Mouse (Mus musculus): ENCODE measurements around the gene Maats1.
A peak's percentile ranks its signal among the peaks of the same experiment; 100 is the strongest.

Gene Maats1

DNA sequence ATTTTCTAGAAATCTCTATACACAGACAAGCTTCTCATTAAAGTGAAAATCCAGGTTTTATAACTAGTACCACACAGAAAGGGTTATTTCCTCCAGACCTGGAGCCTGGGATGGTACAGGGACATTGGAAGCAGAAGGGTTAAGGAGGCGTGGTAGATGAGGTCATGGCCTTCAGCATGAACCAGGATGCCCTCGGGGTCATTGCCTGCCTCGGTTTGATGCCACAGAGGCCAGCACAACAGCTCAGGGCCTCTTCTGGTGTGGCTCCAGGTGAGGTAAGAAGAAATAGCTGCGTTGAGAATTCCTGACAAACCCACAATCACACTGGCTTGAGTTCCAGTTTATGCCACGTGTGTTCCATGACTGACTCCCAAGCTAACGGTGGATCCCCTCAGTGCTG lies 53.1 kb downstream of the Maats1 start:
- no peak for DNase-seq

DNA sequence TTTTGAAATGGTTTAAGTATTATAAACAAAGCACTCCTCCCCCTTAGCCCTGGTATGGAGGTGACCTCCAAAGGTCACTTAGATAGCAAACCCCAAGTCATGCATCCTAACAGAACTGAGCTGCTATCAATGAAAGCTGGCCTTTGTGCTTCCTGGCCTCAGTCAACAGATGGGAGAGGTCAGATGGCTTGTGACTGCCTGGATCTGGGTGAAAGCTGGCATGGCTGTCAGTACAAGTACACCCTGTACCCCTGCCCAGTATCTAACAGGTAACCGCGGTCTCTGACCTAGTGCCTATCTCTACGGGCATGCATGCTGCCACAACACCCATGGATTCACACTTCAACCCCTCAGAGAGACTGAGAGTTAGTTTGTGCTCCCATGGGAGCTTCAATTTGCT lies 54.2 kb downstream of the Maats1 start:
- no peak for DNase-seq

DNA sequence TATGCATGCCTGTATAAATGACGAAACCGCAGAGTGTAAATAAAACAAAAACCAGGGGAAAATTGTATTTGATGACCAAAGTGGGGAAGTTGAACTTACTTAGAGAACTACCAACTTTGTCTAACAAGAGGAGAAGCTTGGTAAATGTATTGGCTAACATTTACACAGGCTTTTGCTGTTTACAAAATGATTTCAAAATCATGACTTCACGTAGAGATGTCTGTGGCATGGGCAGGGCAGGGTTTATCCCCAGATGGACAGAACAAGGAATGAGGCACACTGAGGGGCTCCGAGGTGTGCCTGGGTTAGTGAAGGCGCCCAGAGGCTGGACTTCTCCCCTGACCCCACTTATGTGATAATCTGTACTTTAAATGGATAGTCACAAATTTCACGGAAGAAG lies 54.6 kb downstream of the Maats1 start:
- DNase-seq: no peak

DNA sequence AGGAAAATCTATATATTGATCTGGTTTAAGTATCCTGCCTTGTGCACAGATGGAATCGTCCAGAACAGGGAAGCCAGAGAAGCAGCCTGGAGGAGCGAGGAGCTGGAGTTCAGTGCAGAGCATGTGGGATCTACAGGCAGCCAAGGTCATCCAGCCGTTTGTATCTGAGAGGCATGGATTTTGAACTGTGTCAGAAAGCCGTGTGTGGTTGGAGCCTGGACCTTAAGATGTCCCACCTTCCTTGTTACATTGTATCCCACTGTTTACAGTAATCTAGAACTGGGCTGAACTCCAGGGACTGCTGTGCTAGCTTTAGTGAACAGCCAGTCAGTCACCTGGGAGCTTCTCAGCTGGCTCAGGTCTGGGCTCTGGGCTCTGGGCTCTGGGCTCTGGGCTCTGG lies 55.4 kb downstream of the Maats1 start:
- DNase-seq: no peak

DNA sequence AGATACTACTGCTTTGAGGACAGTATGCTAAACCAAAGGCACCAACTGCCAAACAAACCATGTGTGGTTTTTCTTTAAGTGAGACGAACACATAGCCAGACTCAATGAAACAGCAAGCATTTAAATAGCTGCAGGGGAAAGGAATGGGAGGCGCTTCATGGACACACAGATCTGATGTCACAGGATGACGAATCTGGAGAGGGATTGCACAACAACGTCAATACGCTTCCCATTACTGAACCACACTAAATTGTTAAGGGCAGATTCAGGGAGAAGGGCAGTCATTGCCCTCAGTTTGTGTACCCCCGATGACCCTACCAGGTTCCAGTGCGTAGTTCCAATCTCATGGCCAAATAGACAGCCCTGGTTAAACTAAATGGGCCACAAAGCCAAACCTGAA lies 56.1 kb downstream of the Maats1 start:
- no peak for DNase-seq

DNA sequence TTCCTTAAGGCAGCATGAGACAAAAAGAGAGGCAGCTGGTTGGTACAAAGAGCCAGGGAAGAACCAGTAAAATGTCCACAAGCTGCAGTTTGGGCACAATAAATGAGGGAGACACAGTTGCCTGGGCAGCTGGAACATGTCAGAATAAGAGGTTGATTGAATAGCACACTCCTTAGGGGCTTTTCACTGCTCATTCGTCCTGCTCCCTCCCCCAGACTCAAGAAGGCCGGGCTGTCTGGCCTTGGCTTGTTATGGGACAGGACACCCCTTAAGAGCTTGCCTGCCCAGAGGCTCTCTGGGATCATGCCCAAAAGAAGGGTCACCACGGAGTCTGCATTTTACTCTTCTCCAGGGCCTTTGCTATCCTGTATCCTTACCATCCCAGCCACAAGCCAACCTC lies 58.6 kb downstream of the Maats1 start:
- DNase-seq: no peak

DNA sequence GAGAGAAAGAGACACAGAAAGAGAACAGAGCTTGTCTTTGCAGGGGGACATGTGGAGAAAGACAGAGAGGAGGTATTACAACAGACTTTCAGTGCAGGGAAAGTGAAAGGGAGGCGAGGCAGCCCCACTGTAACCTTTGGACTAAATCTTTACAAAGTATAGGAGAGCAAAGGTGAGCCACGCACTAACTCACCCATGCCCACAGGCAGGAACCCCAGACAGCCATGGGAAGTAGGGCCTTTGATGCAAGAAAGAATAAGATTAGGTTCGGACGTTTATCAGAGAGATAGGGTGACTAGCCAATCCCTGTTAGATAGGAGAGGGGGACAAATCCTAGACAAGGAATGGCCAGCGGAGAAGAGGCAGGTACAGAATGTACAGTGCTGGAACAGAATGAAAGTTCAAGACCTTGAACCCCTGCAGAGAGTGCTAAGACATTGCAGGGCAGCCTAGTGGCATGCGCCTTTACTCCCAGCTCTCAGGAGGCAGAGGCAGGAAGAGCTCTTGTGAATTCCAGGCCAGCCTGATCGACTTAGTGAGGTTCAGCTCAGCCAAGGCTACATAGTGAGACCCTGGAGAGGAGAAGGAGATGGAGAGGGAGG lies 59.3 kb downstream of the Maats1 start:
- no peak for DNase-seq

DNA sequence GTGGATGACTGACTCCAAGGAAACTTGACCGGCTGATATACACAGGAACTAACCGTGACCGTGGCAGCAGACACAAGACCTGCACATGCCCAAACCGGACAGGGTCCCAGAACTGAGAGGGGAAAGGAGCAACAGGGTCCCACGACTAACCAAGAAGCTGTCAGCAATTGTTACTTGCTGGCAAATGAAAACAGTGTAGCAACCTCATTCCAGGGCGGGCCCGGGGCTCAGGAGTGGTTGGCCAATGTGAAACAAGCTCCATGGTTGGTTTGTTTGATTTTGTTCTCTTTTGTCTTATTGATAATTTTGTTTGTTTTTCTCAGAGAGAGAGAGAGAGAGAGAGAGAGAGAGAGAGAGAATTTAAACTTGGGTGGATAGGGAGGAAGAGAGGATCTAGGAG lies 61.0 kb downstream of the Maats1 start:
- DNase-seq: no peak

DNA sequence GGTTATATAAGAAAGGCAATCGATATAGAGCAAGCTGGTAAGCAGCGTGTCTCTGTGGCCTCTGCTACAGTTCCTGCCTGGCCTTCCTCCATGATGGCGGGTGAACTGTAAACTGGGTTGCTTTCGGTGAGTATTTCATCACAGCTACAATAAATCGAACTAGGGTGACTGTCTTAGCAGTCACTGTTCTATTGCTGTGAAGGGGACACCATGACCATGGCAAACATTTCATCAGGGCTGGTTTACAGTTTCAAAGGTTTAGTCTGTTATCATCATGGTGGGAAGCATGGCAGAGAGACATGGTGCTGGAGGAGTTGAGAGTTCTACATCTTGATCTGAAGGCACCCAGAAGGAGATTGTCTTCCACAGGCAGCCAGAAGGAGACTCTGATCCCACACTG lies 62.1 kb downstream of the Maats1 start:
- DNase-seq: no peak

DNA sequence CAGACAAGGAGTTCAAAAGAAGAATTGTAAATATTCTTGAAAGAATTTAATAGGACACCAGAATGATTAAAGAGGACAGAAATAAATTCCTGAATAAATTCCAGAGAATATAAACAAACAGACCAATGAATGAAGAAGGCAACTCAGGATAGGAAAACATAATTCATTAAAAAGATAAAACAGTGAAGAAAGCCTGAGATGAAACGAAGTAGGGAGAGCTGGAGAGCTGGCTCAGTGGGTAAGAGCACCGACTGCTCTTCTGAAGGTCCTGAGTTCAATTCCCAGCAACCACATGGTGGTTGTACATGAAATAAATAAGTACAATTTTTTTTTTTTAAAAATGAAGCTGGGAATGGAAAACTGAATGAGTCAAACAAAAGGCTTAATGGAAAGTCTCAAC lies 67.2 kb downstream of the Maats1 start:
- no peak for DNase-seq

DNA sequence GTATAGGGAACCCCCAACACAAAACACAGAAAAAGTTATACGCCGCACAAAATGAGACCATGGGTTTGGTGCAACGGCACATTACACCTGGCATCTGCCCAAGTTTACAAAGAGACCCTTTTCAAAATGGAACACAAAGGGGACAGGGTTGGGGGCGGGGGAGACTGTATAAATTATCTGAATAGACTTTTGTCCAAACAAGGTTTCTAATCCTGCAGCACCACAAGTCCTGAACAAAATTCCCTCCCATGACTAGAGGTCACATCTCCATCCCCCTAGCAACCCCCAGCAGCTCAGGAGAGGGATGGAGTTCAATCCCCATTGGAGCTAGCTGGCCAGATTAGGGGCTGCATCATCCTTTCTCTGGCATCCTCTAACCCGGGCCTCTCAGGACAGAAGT lies 69.5 kb downstream of the Maats1 start:
- DNase-seq: no peak

DNA sequence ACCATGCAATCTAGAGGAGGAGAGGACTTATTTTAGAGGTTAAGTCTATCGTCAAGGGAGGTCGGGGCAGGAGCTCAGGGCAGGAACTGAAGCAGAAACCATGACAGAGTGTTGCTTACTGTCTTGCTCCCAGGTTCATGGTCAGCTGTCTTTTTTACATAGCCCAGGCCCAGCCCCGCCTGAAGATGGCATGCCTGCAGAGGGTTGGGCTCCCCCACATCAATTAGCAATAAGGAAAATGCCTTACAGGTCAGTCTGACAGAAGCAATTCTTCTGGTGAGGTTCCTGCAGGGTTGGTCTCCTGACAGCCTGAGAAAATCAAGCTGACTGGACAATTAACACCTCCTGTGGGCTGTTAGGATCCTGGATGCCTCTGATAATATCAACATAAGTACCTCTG lies 70.3 kb downstream of the Maats1 start:
- no peak for DNase-seq

DNA sequence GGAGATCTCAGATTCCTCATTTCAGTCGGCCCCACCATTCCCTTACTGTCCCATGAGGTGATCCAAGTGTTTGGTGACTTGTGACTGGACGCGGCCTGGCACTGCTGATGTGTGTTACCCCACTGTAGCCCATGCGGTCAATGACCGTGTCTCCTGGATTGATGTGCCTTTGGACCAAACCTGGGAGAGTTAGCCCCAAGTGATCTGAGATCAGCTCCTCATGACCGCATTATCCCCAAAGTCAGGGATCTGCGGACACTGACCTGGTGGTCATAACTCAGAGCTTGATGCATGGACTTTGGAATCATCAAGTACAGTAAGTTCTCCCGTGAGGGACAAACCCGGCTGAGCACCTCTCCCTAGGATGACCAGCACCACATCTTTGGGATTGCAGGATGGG lies 86.0 kb downstream of the Maats1 start:
- DNase-seq: no peak

DNA sequence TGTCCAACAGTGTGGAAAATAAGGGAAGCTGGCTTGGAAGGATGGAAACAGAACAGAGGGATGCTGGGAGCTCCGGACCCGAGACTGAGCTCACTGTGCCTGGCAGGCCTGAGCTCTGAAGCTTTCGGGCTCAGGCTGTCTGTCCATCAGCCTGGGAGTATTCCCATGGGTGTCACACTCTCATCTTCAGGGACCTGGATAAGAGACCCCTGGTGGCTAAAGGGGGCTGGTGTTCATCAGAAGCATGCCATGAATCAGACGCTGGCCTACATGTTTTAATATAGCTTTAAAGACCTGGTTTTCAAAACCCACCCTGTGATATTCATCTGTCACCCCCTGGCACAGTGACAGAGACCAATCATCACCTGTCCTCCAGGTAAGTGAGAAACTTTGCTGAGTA lies 86.8 kb downstream of the Maats1 start:
- DNase-seq: peak; percentile 25

DNA sequence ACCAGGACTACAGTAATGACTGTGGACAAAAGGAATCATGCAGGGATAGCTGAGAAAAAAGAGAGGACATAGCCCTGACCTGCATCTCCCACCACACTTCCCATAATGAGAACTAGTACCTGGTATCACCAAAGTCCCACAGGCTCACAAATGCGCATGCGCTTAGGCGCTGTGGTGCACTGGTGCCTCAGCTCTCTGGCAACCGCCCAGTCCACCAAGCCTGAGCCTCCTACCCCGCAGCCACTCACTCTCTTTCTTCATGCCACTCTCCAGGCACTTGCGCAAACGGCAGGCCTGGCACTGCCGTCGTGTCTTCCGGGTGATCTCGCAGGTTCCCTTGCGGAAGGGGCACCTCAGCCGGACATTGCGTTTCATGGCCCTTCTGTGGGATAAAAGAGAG lies 87.9 kb downstream of the Maats1 start:
- DNase-seq: no peak

DNA sequence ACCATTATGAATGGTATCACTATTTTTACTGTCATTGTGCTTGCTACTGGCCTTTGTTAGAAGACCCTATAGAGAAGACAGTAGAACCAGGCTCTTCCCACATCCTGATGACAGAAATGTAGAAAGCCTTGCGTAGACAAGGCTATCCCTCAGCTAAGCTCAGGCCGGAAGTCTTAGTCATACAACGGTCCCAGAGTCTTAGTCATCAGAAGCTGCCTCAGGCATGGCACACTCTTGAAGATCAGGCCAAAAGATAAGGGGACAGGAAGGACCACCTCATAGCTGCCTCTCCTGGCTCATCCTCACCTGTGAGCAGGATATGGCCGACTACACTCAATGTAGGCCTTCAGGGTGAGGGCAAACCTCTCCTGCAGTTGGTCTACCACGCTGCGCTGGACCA lies 91.5 kb downstream of the Maats1 start:
- DNase-seq: no peak

DNA sequence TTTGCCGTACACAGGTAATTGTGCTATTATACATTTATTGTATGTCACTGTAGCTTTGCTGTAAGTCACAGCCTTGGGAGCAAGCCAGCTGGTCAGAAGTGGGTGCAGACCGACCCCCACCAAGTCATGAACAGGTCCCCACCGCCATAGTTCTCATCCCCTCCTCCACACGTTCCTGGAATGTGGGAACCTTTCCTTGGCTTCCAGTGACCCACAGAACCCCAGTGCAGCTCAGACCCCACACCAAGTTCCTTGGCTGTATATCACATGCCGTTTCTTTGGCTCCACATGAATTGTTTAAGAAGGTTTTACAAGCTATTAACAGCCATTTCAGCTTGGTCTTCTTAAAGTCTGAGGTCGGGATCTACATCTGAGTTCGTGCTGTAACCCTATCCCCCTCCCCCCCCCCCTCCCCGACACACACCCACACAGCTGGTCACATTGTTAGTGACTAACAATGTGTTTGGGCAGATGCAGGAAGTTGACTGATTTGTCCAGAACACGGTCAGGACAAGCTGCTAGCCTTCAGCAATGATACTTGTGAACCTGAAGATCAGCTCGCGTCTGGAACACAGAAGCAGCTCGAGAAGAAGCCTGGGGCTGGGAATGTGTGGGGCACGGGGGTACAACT lies 93.5 kb downstream of the Maats1 start:
- DNase-seq: no peak

All from retina, postnatal 1 day (tissue).